Mouse (Mus musculus) embryonic fibroblast, embryonic 13.5 days (primary cell): ENCODE measurements around the gene Gm11213.

Experiments
- CTCF ChIP-seq: IDR thresholded peaks from 2 replicates; pipeline ENCODE4 v1.5.1; 2011; ENCODE audit warnings: mild to moderate bottlenecking, control low read depth, low read length, moderate library complexity, borderline replicate concordance; ENCODE audit not compliant: insufficient read depth
- POLR2A ChIP-seq: IDR thresholded peaks from 2 replicates; pipeline ENCODE4 v1.6.1; 2011; ENCODE audit warnings: low read depth, mild to moderate bottlenecking, control low read depth, low read length, moderate library complexity

DNA sequence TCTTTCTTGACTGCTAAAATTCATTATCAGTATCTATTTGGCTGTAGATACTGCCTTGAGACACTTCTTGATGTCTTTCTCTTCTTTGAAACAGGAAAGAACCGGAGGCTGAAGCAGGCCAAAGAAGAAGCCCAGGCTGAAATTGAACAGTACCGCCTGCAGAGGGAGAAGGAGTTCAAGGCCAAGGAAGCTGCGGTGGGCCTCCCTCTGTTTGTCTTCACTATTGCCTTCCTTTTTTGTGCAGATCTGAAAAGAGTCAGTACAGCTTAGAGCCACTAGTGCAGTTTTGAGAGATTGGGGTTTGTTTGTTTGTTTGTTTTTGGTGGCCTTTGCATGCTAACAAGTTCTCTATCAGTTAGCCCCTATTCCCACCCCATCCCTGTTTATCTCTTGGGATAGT is 56.6 kb downstream of the Gm11213 start:
- TF ChIP-seq CTCF (no peak), POLR2A (no peak)
